Mouse (Mus musculus) lung, adult 2 months (tissue): ENCODE results near the gene Bet1l.

ENCODE experiments used
- CTCF ChIP-seq: fragments of 200-500 bp; IDR thresholded peaks from 2 replicates; pipeline ENCODE4 v1.5.1; 2011; ENCODE audit warnings: mild to moderate bottlenecking, low read length, control low read depth; ENCODE audit not compliant: insufficient read depth
- POLR2A ChIP-seq: fragments of 200-500 bp; IDR thresholded peaks from 2 replicates; pipeline ENCODE4 v1.6.1; 2011; ENCODE audit warnings: low read depth, mild to moderate bottlenecking, control low read depth, low read length, borderline replicate concordance; ENCODE audit errors: extremely low read depth

DNA sequence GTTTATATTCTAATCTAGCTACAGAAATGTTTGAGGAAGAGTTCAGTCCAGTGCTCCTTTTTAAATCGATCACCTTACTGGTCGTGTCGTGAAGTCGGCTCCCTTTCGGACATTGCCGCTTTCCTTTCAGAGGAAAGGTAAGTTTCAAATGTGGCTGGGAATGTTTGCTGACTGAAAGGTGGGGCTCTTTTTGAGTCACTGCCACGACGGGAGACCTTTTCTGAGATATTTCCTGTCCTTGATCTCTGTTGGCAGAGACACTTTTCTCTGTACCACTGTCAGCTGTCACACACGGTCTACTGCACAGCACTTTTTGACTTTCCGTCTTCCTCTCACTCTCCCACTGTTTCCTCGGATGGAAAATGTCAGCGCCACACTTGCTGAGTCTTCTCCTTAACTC, 44.5 kb downstream of the Bet1l start:
- TF ChIP-seq CTCF = no peak
- TF ChIP-seq POLR2A = no peak
